Mouse (Mus musculus) heart, postnatal 0 days (tissue): ENCODE results near the gene Cacnb4. TPM values are rescaled to one million over a fixed set of nuclear protein-coding genes. Genes with fewer than 3 reads are reported as not detected.

Experiments used
- ATAC-seq: fragments of 200-750 bp; cut with Nextera tagmentation; 2 replicates; pipeline ENCODE4 v1.8.0; 2017; ENCODE audit warnings: low read depth, moderate number of reproducible peaks, moderate library complexity; ENCODE audit not compliant: insufficient read depth
- DNase-seq: peaks from one replicate; pipeline ENCODE4 v3.0.0-alpha.2; 2016; ENCODE audit warnings: low spot score
- H3K27ac ChIP-seq: fragments of 300-500 bp; sonication (generic); 2 replicates; pipeline ENCODE4 v1.5.1; 2014; ENCODE audit warnings: low read depth, mild to moderate bottlenecking
- H3K27me3 ChIP-seq: fragments of 300-500 bp; sonication (generic); 2 replicates; pipeline ENCODE4 v1.6.1; 2014; ENCODE audit warnings: low read length, mixed read lengths; ENCODE audit not compliant: control insufficient read depth, insufficient read depth
- H3K36me3 ChIP-seq: fragments of 300-500 bp; sonication (generic); replicated peaks from 2 replicates; pipeline ENCODE4 v1.6.1; 2014; ENCODE audit warnings: low read length, mixed read lengths; ENCODE audit not compliant: control insufficient read depth, insufficient read depth
- H3K4me1 ChIP-seq: fragments of 300-500 bp; sonication (generic); 2 replicates; pipeline ENCODE4 v1.6.1; 2014; ENCODE audit warnings: antibody characterized with exemption; ENCODE audit not compliant: control insufficient read depth, insufficient read depth
- H3K4me2 ChIP-seq: fragments of 300-500 bp; sonication (generic); 2 replicates; pipeline ENCODE4 v1.6.1; 2014; ENCODE audit warnings: low read depth, mild to moderate bottlenecking, low read length, moderate library complexity
- H3K4me3 ChIP-seq: fragments of 300-500 bp; sonication (generic); 2 replicates; pipeline ENCODE4 v1.5.1; 2014; ENCODE audit warnings: low read depth, low read length
- H3K9ac ChIP-seq: fragments of 300-500 bp; sonication (generic); replicated peaks from 2 replicates; pipeline ENCODE4 v1.6.1; 2014; ENCODE audit warnings: low read depth, low read length, mixed read lengths
- H3K9me3 ChIP-seq: fragments of 300-500 bp; sonication (generic); replicated peaks from 2 replicates; pipeline ENCODE4 v1.6.1; 2016; ENCODE audit warnings: low read length; ENCODE audit not compliant: control insufficient read depth
- CTCF ChIP-seq: IDR thresholded peaks from 2 replicates; pipeline ENCODE4 v1.5.1; 2016; ENCODE audit warnings: antibody characterized with exemption, control low read depth, low read depth
- EP300 ChIP-seq: IDR thresholded peaks from 2 replicates; pipeline ENCODE4 v1.6.1; 2016; ENCODE audit warnings: antibody characterized with exemption, low read depth
- WGBS: fragments of 180-500 bp; shearing (Covaris S2); extraction: QIAGEN DNeasy Blood & Tissue Kit; methylation state at CpG from one replicate; pipeline ENCODE4 v1.1.7; 2014; 5-methylcytosine and 5-hydroxymethylcytosine counted together
- polyA plus RNA-seq: library from polyadenylated mRNA; unstranded; fragments of >200 nt; fragmentation: Nextera tagmentation; extraction: Ambion mirVana; gene quantifications from 2 replicates; pipeline ENCODE4 v1.2.1, GENCODE M21; 2015
- total RNA-seq: library from RNA; depleted of rRNA; stranded (reverse); fragments of >200 nt; gene quantifications from 2 replicates; pipeline ENCODE4 v1.2.3, GENCODE M21; 2014; ENCODE audit warnings: low replicate concordance

Cacnb4 gene
- total and polyA plus RNA-seq, 2 experiments from 2014 or later = 0.56 to 0.69 TPM

DNA sequence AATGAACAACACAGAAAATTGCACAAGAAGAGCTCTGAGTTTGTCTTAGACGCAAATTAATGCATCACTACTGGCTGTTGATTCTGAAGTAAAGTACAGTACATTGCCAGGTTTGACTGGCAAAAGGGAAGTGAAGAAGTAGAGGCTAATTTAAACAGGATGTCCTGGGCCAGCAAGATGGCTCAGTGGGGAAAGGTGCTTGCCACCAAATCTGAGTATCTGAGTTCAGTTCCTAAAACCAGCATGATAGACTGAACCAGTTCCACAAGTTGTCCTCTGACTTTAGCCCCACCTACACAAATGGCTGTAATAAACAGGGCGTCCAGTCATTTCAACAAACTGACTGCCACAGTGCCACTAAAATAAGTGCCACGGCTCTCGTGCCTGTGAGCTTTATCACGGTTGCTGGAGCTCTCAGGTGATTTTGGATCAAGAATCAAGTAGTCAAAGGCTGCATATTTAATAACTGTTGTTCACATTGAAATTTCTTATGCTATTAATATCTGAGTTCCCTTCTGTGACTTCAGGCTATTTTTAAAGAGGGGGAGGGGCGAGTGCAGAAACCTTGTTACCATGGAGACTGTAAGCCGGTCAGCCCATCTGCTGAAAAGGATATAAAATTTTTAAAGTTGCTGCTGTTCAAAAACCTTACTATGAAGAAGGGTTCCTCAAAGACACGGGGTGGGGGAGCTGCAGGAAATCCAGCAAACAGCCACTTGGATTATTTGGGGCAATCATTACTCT lies 29.2 kb downstream of the Cacnb4 start:
- Histone ChIP-seq H3K27ac (0 out of 2 replicates have a peak overlapping the region, but pooled peaks have one; percentile 46), H3K36me3 (no peaks in the 10 kb centered on the region), H3K4me1 (peaks cover 7% of the 10 kb centered on the region; the same call in 1 of the 2 replicates), H3K27me3 (no peaks in the 10 kb centered on the region), H3K9me3 (no peaks in the 10 kb centered on the region), H3K9ac (no peak overlapping the region), H3K4me3 (no peak overlapping the region), H3K4me2 (peak overlapping the region; percentile 35; the same call in 1 of the 2 replicates)
- TF ChIP-seq CTCF (no peak), EP300 (no peak)
- DNase-seq (peak; percentile 62), ATAC-seq (no peak)
- WGBS = 41% methylated on average over 8 of the region's 8 CpGs

DNA sequence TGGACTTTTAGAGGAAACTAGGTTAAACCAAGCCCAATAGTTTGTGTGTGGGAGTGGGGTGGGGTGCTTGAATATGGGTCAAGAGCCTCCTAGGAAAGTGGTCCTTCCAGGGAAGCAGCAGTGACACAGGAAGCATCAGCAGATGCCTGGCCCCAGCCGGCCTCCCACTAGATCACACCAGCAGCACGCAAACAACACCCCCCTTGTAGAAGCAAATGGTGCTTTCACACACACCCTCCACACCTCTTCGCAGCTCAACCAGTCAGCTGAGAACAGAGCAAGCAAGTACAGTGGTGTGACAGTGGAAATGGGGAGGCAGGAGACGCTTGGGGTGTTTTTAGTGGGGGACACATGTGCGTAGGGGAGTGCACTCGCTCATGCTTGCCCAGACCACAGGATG lies 33.0 kb downstream of the Cacnb4 start:
- Histone ChIP-seq H3K4me3 (no peak overlapping the region), H3K4me1 (peaks cover 7% of the 10 kb centered on the region; the same call in 1 of the 2 replicates), H3K4me2 (no peak overlapping the region), H3K36me3 (no peaks in the 10 kb centered on the region), H3K27me3 (no peaks in the 10 kb centered on the region), H3K9ac (no peak overlapping the region), H3K27ac (no peak overlapping the region), H3K9me3 (no peaks in the 10 kb centered on the region)
- 59% methylated on average over 6 of the region's 6 CpGs for WGBS
- no peak for TF ChIP-seq EP300
- no peak for TF ChIP-seq CTCF
- no peak for ATAC-seq
- no peak for DNase-seq

DNA sequence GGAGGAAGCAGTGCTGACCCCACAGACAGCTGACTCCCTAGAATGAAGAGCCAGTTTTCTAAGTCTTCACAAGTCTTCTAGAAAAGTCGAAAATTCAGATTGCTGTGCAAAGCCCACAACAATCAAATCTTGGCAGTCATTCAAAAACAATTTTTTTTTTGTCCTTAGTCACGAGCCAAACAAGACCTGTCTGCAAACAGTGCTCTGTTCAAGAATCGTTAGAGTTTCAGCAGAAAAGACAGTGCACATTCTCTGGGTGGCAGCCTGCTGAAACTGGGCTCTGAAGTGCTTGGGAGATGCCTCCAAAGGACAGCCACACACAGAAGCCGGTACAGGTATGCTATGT lies 37.1 kb downstream of the Cacnb4 start:
- H3K4me2 ChIP-seq = no peak overlapping the region

DNA sequence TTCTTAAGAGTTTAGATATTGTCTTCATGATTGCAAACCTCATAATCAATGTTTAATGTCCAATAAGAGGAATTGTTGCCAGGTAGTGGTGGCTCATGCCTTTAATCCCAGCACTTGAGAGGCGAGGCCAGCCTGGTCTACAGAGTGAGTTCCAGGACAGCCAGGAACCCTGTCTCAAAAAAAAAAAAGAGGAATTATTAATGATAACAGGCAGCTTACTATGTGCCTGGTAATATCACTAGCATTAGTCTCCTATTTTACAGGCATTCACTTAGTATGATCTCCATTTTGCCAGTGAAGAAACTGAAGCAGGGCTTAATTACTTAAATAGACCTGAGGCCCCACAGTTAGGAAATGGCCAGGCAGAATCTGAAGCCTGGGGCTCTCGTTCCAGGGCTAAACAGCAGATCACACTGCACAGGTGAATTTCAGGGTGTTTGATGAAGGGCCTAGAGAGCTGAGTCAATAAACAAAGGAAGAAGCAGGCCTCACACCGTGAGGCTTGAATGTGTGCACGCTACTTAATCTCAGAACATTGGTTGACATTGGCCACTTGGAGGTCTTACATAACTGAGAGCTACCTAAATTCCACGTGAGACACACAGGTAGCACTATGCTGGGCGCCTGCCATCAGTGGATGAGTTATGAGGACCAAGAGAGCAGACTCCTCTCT lies 37.6 kb downstream of the Cacnb4 start:
- no peak for DNase-seq
- H3K36me3 ChIP-seq = no peaks in the 10 kb centered on the region
- no peak overlapping the region for H3K4me2 ChIP-seq
- TF ChIP-seq EP300 = no peak
- no peak for TF ChIP-seq CTCF
- H3K27ac ChIP-seq = no peak overlapping the region
- 78% methylated on average over 6 of the region's 6 CpGs for WGBS
- H3K4me3 ChIP-seq = no peak overlapping the region
- no peak overlapping the region for H3K9ac ChIP-seq
- H3K27me3 ChIP-seq = no peaks in the 10 kb centered on the region
- H3K4me1 ChIP-seq = no peaks in the 10 kb centered on the region
- H3K9me3 ChIP-seq = no peaks in the 10 kb centered on the region
- no peak for ATAC-seq

More for the DNA sequence above, 37.1 kb downstream of the Cacnb4 start:
- H3K9ac ChIP-seq = no peak overlapping the region
- ATAC-seq (no peak), DNase-seq (no peak)
- TF ChIP-seq CTCF = no peak
- TF ChIP-seq EP300 = no peak
- no peaks in the 10 kb centered on the region for H3K4me1 ChIP-seq
- H3K36me3 ChIP-seq = no peaks in the 10 kb centered on the region
- 54% methylated on average over 4 of the region's 4 CpGs for WGBS
- no peak overlapping the region for H3K27ac ChIP-seq
- no peaks in the 10 kb centered on the region for H3K9me3 ChIP-seq
- H3K4me3 ChIP-seq = no peak overlapping the region
- no peaks in the 10 kb centered on the region for H3K27me3 ChIP-seq

DNA sequence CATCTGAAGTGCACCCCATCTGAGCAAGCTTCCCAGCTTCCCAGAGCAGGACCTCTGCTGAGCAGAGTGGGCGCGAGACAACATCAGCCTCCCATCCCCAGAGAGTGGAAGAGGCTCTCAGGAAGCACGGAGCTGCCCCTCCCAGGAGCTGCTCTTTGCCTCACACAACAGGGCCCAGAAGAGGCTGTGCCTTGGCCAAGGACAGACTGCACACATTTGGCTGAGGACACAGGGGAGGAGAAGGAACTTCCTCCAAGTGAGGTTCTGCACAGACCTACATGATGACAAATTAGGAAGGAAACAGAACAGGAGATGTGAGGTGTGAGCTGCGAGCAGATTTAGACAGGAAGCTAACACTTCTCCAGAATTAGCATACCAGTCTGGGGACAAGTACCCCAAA lies 38.4 kb downstream of the Cacnb4 start:
- TF ChIP-seq EP300 = no peak
- TF ChIP-seq CTCF = no peak
- Histone ChIP-seq H3K4me2 (no peak overlapping the region), H3K36me3 (no peaks in the 10 kb centered on the region), H3K4me1 (no peaks in the 10 kb centered on the region), H3K9ac (no peak overlapping the region), H3K27me3 (no peaks in the 10 kb centered on the region), H3K4me3 (no peak overlapping the region), H3K27ac (no peak overlapping the region), H3K9me3 (no peaks in the 10 kb centered on the region)
- ATAC-seq = no peak
- DNase-seq = no peak
- 23% methylated on average over 4 of the region's 4 CpGs for WGBS
